Mouse (Mus musculus): Measurements from ENCODE around the gene Man1b1.
A peak's percentile ranks its signal among the peaks of the same experiment; 100 is the strongest.

Man1b1 gene

DNA sequence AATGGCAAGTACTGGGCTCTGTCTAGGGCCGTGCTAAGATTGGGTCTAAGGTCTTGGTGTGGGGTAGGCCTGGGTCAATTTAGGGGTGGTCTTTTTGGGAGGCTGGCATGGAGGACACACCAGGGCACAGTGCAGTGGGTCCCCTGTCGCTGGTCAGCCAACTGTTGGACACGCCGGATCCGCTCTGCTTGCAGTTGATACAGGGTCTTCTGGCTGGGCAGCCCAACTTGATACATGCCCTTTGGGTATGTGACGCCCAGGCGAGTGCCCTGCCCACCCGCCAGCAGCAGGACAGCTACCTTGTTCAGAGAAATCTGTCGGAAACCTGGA lies 32.6 kb downstream of the Man1b1 start:
- DNase-seq, result no peak

DNA sequence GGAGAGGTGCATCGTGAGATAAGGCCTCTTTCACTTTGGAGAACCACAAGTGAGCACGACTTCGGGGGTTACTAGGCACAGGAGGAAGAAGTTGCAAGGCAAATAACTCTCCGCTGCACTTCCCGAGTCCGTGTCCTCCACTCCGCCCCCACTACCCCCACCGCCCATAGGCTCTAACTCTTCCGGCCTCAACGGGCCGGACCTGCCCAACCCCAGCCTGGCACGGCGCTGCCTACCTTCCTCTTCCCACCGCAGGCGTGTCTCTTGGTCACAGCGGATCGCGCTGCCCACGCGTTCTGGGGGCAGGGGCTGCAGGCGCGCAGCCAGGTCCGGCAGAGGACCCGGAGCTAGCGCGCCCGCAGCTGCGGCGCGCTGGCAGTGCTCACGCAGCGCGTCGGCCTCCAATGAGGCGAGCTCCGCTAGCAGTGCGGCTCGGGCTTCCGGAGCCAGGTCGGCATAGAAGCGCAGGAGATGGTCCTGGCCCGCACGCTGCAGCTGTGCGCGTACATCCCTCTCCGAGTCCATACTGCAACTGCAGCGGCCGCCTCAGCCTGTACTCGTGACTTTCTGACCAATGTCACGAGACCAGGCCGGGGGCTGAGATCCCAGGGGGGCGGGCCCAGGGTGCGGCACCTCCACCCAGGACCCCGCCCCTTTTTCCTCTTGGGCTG lies 33.1 kb downstream of the Man1b1 start, which contains the start of gene Uap1l1:
Gene Uap1l1 (minus strand): TSS at position 592 of the 671 bp plus-strand sequence.
- DNase-seq, result peak; percentile 66

DNA sequence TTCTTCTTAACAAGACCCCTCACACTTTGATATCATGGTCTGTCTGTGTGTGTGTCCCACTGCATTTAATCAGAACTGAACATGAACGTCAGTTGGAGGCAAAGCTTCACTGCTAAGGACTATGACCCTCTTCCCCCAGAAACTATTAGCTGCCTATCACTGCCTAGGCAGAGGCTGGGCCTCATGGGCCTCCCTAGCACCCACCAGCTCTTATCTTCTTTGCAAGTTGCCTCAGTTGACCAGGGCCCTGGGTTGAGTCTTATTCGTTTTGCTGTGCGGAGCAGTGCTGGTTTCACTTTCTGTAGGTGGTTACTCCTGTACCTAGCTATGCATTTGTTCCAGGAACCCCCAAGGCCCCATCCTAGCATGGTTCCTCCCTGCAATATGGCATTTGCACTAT lies 37.9 kb downstream of the Man1b1 start:
- DNase-seq, result no peak

DNA sequence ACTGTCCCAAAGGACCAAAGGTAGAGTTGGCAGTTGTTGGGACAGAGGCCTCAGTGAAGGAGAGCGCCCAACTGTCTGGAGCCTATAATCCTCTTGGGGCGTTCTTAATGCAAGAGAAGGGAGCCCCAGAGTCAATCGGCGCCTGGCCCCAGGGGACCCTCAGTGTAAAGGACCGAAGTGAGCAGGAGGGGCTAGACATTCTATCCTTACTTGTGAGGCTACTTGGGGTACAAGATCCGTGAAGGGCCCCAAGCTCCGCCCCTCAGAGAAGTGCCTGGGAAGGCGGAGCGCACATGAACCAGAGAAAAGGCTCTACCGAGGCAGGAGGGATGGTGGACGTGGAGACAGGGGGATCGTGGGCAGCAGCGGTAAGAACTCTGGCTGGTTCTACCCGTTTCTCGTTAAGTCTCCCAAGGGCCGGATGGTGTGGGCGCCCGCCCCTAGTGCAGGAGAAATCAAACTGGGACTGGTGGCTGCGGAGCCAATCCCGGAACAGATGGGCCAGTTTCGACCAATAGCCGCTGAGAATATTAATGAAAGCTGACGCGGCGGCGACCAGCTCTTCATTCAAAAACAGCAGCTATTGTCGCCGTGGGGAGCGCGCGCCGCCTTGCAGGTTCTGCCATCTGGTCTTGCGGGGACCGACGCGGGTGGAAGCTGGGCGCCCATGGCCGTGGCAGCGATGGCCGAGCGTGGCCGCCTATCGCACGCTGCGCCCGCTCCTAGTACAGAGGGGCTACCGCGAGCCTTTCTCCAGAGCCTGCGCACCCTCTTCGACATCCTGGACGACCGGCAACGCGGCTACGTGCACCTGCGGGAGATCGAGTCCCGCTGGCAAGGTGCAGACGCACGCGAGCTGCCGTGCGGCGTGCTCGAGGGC lies 39.9 kb downstream of the Man1b1 start, which contains the start of gene Sapcd2:
Gene Sapcd2 (plus strand): TSS at position 558 of the 880 bp plus-strand sequence.
- peak; percentile 92 for DNase-seq

DNA sequence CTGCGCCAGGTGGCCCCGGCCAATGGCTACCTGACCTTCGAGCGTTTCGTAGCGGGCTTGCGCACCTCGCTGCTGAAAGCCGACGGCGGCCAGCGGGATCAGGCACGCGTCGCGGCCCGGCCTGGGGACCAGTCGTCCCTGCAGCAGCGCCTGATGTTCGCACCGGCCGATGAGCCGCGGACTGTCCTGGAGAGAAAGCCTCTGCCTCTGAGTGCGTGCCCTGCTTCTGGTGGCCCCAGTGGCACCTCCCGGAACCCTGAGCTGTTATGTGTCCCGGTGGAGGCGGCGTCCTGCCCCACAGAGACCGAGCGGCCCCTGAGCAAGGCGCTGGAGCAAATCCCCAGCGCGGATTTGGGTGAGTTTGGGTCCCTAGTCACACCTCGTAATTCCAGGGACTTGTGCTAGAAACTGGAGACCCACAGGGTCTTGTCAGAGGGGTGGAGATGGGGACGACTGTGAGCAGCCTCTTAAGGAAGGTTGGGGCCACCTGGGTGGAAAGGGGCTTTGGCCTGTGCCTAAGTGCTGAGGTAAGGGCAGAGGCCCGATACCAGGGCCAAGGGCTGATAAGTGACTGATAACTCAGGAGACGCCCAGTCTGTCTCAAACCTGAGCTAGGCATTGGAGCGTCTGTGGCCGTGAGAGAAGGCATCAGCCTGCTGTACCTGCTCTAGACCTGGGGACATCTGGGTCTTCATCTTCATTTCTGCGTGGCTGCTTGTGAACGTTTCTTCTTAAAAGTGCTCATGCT lies 40.7 kb downstream of the Man1b1 start:
- no peak for DNase-seq

DNA sequence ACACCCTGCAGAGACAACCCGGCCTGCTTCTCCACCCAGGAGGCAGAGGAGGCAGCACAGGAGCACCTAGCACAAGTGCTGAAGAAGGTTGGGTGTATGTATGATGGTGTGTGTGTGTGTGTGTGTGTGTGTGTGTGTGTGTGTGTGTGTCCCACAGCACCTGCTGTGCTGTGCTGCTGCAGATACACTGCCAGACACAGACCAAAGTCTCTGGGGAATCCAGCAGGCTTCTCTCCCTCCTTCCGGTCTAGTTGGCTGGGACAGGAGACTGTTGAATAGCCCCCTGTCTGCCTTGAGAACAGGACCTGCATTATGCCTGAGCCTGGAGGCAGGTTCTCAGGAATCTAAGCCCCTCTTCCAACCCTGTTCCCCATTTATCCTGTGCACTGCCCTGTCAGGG lies 41.3 kb downstream of the Man1b1 start:
- no peak for DNase-seq

DNA sequence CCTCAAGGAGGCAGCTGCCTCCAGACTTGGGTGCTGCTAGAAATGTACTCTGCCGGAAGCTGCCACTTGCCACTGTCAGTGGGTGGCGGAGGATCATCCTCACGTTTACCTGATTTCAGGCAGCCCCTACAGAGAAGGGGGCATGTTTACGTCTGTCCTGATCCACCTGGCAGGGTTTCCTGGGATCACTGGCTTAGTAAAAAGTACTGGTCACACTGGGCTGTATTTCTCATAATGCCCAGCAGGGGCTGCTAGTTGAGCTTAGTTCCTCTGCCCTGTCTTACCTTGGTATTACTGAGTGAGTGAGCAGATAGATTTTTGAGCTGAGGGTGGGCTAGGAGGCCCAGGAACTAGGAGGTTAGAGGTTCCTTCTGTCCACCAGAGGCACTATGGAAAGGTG lies 44.5 kb downstream of the Man1b1 start:
- DNase-seq, result peak; percentile 48

DNA sequence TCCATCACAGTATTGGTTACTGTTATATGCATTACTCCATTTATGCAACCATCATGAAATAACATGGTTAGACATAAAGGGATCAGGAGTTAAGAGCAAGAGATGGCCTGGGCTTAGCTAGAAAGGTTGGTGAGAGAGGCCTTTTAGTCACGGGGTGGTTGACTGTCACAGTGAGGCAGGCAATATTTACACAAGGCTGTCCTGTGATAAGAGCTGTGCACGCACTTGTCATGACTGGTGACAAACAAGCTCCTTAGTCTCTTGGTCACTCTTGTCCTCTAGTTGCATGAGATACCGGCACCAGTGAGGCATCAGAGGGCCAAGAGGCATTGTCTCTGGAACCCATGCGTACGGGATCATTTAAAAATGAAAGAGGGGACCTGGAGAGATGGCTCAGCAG lies 52.4 kb downstream of the Man1b1 start:
- DNase-seq, result no peak

DNA sequence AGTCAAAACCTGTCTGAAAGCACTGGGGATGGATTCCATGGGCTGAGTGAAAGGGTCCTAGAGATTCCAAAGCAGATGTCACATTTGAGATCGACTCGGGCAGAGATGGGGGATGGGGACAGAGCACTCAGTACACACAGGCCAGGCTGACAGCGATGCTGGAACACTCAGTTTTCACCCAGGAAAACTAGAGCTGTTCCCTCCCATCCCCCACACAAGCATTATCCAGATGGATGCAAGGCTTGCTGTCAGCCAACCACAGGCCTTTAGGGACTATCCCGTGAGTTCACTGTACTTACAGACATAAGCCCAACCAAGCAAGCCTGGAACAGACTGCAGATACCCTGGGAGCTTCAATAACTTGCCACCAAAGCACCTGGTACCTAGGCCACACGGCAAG lies 59.1 kb downstream of the Man1b1 start:
- DNase-seq, result no peak

DNA sequence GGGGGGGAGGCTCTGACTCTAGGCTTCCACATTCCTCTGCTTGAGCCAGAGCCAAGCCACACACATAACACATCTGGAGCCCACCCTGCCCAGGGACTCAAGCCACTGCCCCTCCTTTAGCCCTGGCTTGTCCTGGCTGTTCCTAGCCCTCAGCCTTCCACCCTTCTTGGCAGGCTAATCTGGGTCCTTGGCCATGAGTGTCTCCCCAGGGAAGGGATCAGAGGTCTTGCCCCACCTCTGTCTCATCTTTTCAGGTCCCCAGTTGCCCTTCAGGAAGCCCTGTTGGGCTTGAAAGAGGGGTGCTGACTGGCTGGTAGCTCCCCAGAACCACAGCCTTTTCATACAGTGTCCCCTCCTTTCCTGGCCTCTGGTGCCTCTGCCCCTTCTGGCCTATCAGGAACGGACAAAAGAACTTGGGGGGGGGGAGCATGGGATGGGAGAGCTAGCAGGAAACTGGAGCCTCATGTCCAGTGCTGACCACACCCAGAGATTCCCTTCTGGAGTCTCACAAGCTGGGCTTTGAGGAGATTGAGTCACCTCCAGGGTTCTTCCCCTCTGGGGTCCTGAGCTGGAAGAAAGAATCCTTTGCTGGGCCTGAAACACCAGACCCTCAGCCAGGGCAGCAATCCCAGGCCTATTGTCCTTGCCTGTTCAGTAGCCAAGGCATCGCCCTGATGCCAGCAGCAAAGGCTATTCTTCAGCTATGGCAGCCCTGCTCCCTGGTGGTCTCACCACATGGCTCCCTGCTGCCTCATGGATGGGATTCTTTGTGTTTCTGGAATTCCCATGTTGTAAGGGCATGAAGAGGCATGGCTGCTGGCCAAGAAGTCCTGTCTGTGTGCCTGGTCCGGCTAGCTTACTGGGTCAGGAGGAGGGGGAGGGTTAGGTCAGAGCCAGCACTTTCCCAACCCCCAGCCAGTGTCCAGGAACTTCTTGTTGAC lies 62.4 kb downstream of the Man1b1 start:
- DNase-seq, result no peak

DNA sequence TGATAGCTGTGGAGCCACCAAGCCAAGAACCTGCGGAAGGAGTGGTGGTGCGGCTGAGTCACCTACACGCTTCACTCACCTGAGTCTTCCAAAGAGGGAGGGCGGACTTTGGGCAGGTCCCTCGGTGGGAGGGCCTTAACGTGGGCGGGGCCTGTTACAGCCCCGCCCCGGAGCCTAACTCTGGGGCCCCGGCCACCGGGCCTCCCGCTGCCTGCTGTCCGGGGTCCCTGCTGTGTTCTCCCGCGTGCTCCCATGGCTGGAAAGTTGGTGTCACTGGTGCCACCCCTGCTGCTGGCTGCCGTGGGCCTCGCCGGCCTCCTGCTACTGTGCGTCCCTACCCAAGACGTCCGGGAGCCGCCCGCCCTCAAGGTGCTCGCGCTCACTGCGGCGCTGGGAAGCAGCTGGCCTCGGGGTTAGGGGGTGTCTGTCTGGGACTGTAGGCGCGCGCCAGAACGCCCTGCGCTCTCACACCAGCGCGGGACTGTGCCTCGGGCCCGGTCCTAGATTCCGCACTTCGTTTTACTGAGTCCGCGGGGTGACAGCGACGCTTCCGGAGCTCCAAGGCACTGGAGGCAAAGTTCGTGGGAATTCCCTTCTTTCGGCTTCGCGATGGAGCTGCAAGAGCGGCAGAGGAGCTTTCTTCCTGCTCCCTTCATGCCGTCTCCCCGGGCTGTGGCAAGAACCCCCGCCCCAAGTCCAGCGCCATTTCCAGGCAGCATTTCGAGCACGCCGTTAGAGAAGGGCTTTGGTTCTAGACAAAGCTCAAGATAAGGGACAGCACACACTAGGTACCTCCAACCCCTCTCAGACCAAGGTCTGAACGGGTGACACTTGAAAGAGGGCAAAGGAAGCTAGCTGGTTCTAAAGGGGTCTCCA lies 63.8 kb downstream of the Man1b1 start, which contains the start of gene Entpd2:
Gene Entpd2 (plus strand): TSS at position 154 of the 876 bp plus-strand sequence.
- DNase-seq, result no peak

DNA sequence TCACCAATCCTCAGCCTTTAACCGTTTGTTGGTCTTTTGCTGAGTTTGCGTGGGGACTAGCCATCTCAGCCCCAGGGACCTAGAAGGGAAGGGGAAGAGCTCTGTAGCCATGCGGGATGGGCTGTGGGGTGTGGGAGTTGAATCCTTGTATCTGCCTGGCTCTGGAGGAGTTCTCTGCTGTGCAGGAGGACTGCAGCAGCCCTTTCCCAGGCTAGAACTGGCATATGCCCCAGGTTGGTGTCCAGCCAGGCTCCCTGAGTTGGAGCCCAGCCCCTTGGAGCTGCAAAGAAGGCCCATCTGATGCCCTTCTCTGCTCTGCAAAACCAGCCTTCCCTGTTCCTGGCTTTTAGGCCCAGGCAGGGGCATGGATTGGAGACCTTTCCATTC lies 64.5 kb downstream of the Man1b1 start:
- no peak for DNase-seq

DNA sequence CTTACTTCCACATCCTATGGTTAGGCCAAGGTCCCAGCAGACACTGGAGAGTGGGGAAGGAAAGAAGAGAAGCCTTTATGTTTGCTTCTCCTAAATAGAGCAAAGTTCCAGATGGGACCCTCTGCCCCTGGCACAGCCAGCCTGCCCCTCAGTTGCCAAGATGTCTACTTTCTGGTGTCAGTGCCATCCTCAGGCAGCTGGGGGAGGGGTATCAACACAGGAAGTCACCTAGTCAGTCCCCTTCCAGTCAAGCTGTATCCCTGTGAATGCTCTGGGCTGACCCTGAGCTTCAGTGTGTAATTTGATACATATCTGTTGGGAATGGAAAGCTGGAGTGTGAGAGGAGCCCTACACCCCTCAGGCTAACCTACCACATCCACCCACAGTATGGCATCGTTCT lies 64.9 kb downstream of the Man1b1 start:
- no peak for DNase-seq

DNA sequence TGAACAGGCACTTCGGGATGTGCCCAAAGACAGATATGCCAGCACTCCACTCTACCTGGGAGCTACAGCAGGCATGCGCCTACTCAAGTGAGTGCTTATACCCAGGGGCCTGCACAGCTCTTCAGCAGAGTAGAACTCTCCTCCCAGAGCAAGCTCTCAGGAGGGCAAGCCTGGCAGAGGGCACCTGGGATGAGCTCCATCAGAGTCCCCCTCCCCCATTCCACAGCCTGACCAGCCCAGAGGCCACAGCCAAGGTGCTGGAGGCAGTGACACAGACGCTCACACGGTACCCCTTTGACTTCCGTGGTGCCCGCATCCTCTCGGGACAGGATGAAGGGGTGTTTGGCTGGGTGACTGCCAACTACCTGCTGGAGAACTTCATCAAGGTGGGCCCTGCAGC lies 65.9 kb downstream of the Man1b1 start:
- DNase-seq, result no peak

DNA sequence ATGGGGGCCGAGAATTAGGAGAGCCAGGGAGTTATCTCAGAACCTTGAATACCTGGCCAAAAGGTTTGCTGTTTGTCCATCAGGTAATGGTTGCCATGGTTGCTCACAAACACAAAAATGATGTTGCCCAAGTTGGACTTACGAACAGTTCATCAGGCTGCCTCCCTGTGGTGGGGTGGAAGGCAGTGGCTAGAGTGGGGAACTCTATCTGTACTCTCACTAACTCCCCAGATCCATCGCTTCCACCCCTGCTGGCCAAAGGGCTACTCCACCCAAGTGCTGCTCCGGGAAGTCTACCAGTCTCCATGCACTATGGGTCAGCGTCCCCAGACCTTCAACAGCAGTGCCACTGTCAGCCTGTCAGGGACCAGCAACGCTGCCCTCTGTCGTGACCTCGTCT lies 66.9 kb downstream of the Man1b1 start, which contains the start of gene Npdc1:
Gene Npdc1 (plus strand): TSS at position 301 of the 400 bp plus-strand sequence.
- no peak for DNase-seq

DNA sequence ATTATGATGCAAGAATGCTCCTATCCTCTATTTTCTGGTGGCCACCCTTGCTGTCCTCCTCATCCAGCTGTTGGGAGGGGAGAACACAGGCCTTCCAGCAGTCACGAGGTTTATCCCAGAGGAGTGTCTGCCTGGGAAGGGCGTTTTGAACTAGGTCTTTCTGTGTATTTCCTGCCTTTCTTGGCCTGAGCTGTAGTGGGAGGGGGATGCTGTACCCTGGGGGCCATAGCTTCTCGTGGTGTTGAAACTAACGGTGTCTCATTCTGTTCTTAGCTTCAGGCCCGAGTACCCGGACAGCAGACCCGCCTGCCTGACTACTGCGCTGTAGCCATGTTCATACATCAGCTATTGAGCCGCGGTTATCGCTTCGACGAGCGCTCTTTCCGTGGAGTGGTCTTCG lies 68.2 kb downstream of the Man1b1 start:
- DNase-seq, result no peak

DNA sequence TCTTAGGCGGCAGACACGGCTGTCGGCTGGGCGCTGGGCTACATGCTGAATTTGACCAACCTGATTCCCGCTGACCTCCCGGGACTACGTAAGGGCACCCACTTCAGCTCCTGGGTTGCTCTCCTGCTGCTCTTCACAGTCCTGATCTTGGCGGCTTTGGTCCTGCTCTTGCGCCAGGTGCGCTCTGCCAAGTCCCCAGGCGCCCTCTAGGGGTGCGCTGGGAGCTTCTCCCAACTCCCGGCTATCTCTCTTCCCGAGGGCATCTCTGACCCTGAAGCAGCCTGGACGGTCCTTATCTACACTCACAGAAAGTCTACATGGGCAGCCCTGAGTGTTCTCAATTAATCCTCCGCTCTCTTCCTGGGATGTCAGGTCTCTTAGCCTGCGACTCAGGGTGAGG lies 68.6 kb downstream of the Man1b1 start:
- DNase-seq, result peak; percentile 68
